Comparison of ENCODE assay signal across 27 mouse cellular contexts in the genomic region with DNA sequence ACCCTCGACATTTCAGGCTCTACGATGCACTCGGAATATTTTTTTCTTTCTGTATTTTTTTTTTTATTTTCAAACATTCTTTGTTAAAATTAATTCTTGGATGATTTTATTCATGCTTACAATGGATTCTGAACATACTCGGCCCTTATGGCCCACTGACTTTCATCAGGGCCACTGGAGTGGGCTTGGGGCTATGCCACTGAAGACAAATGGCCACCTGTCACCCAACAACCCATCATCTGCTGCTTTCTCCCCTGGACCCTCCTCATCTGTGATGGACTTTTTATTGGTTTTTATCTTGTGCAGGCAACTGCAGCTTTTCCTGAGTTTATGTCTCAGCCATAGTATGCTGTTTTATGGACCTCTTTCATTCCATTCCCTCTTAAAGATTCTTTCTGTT.
"Had no signal": no experiment of that assay in that cellular context is flagged by ENCODE, and none has a peak within 500 bp of the region (broad histone marks: within the 10 kb centered on the region; RNA-seq: fewer than 3 reads in every experiment).

No protein-coding gene starts in this region.

- H3K27me3 ChIP-seq: heart, embryonic 12.5 days; hindbrain, embryonic 12.5 days; intestine, embryonic 15.5 days; limb, embryonic 12.5 days; liver, embryonic 13.5 days; liver, embryonic 15.5 days had no signal

- H3K4me1 ChIP-seq: heart, embryonic 10.5 days; heart, embryonic 12.5 days; hindbrain, embryonic 12.5 days; intestine, embryonic 15.5 days; limb, embryonic 10.5 days; limb, embryonic 12.5 days; liver, embryonic 13.5 days; liver, embryonic 15.5 days had no signal

- H3K9ac ChIP-seq: heart, embryonic 12.5 days; hindbrain, embryonic 12.5 days; hindbrain, embryonic 14.5 days; intestine, embryonic 15.5 days; limb, embryonic 12.5 days; liver, embryonic 13.5 days; liver, embryonic 15.5 days had no signal

- H3K4me2 ChIP-seq: heart, embryonic 12.5 days; hindbrain, embryonic 12.5 days; hindbrain, embryonic 14.5 days; intestine, embryonic 15.5 days; limb, embryonic 12.5 days; liver, embryonic 11.5 days; liver, embryonic 13.5 days; liver, embryonic 15.5 days had no signal

- DNase-seq: gastrocnemius, adult 2 months; gastrocnemius, postnatal 10 days; gastrocnemius, postnatal 25 days; heart, adult 18-20 months; heart, postnatal 10 days; heart, postnatal 4 days; kidney, adult 18-20 months; kidney, adult 8-10 months; kidney, postnatal 10 days; kidney, postnatal 25 days; kidney, postnatal 4 days; liver; liver, embryonic 13.5 days had no signal

- H3K4me3 ChIP-seq: gastrocnemius, adult 2 months; heart, embryonic 10.5 days; heart, embryonic 12.5 days; hindbrain, embryonic 10.5 days; hindbrain, embryonic 12.5 days; intestine, embryonic 15.5 days; left cerebral cortex, adult 2 months; limb, embryonic 10.5 days; limb, embryonic 12.5 days; liver, embryonic 13.5 days; liver, embryonic 15.5 days had no signal

- H3K9me3 ChIP-seq: heart, embryonic 10.5 days; heart, embryonic 12.5 days; hindbrain, embryonic 10.5 days; hindbrain, embryonic 12.5 days; intestine, embryonic 15.5 days; limb, embryonic 10.5 days; limb, embryonic 12.5 days; liver, embryonic 13.5 days; liver, embryonic 15.5 days had no signal

- ATAC-seq: hindbrain, embryonic 16.5 days; inflammation-experienced regulatory T-cells, adult 6 months; intestine, embryonic 15.5 days; intestine, postnatal 0 days had no signal

- H3K27ac ChIP-seq: gastrocnemius, adult 2 months; heart, embryonic 10.5 days; hindbrain, embryonic 10.5 days; hindbrain, embryonic 12.5 days; hindbrain, embryonic 14.5 days; intestine, embryonic 15.5 days; left cerebral cortex, adult 2 months; limb, embryonic 10.5 days; limb, embryonic 12.5 days; liver, embryonic 13.5 days; liver, embryonic 15.5 days had no signal

- H3K36me3 ChIP-seq: heart, embryonic 10.5 days; heart, embryonic 12.5 days; hindbrain, embryonic 10.5 days; hindbrain, embryonic 12.5 days; intestine, embryonic 15.5 days; limb, embryonic 10.5 days; limb, embryonic 12.5 days; liver, embryonic 13.5 days; liver, embryonic 15.5 days had no signal
